Mouse (Mus musculus): ENCODE data around the gene Krt19. TPM values are rescaled to one million over a fixed set of nuclear protein-coding genes. Genes with fewer than 3 reads are reported as not detected.
A peak's percentile ranks its signal among the peaks of the same experiment; 100 is the strongest.

Gene Krt19
- polyA plus RNA-seq, 1 experiment from 2014 or later: 17.6 TPM

GRCm38 (mm10) chr11:100157908-100158477 lies 9.5 kb upstream of the Krt19 start:
- no peak overlapping the region for H3K9ac ChIP-seq
- no peak overlapping the region for H3K4me2 ChIP-seq (replicated peaks)
- H3K9me3 ChIP-seq: no peaks in the 10 kb centered on the region
- no peaks in the 10 kb centered on the region for H3K36me3 ChIP-seq
- no peaks in the 10 kb centered on the region for H3K27me3 ChIP-seq
- ATAC-seq (ENCODE audit: insufficient number of reproducible peaks, insufficient read depth, low FRiP score, low TSS enrichment): no peak
- 50% methylated on average over 6 of the region's 6 CpGs for WGBS
- H3K4me1 ChIP-seq: no peaks in the 10 kb centered on the region
- no peak overlapping the region for H3K27ac ChIP-seq
- no peak overlapping the region for H3K4me3 ChIP-seq

GRCm38 (mm10) chr11:100157331-100157730 lies 8.9 kb upstream of the Krt19 start:
- Histone ChIP-seq H3K4me1 (no peaks in the 10 kb centered on the region), H3K9me3 (no peaks in the 10 kb centered on the region), H3K4me3 (no peak overlapping the region), H3K4me2 (replicated peaks) (no peak overlapping the region), H3K27me3 (no peaks in the 10 kb centered on the region), H3K9ac (no peak overlapping the region), H3K27ac (no peak overlapping the region), H3K36me3 (no peaks in the 10 kb centered on the region)
- ATAC-seq (ENCODE audit: insufficient number of reproducible peaks, insufficient read depth, low FRiP score, low TSS enrichment): no peak
- 90% methylated on average over 3 of the region's 3 CpGs for WGBS

- WGBS: 65% methylated on average over 8 of the region's 8 CpGs
- H3K27me3 ChIP-seq: no peaks in the 10 kb centered on the region
- H3K4me2 ChIP-seq (replicated peaks): no peak overlapping the region
- no peaks in the 10 kb centered on the region for H3K9me3 ChIP-seq
- no peak overlapping the region for H3K27ac ChIP-seq
- no peak overlapping the region for H3K9ac ChIP-seq
- no peak overlapping the region for H3K4me3 ChIP-seq
- no peak for ATAC-seq (ENCODE audit: insufficient number of reproducible peaks, insufficient read depth, low FRiP score, low TSS enrichment)
- no peaks in the 10 kb centered on the region for H3K36me3 ChIP-seq
- no peaks in the 10 kb centered on the region for H3K4me1 ChIP-seq
These were observed 7.2 kb upstream of the Krt19 start for GRCm38 (mm10) chr11:100155497-100156255.

GRCm38 (mm10) chr11:100147566-100148353 lies 705 bp downstream of the Krt19 start:
- no peak overlapping the region for H3K4me2 ChIP-seq (replicated peaks)
- peaks cover 15% of the 10 kb centered on the region for H3K4me1 ChIP-seq
- ATAC-seq (ENCODE audit: insufficient number of reproducible peaks, insufficient read depth, low FRiP score, low TSS enrichment): no peak
- 59% methylated on average over 5 of the region's 5 CpGs for WGBS
- no peak overlapping the region for H3K9ac ChIP-seq
- H3K9me3 ChIP-seq: no peaks in the 10 kb centered on the region
- H3K27me3 ChIP-seq: peaks cover 38% of the 10 kb centered on the region
- no peak overlapping the region for H3K27ac ChIP-seq
- no peak overlapping the region for H3K4me3 ChIP-seq
- H3K36me3 ChIP-seq: no peaks in the 10 kb centered on the region

- ATAC-seq (ENCODE audit: insufficient number of reproducible peaks, insufficient read depth, low FRiP score, low TSS enrichment): no peak
- Histone ChIP-seq H3K9me3 (no peaks in the 10 kb centered on the region), H3K36me3 (no peaks in the 10 kb centered on the region), H3K27me3 (peaks cover 38% of the 10 kb centered on the region), H3K4me3 (peak overlapping the region; percentile 22), H3K4me1 (peaks cover 15% of the 10 kb centered on the region), H3K27ac (no peak overlapping the region), H3K9ac (0 out of 2 replicates have a peak overlapping the region, but pooled peaks have one; percentile 27), H3K4me2 (replicated peaks) (peak overlapping the region; percentile 49)
- 3% methylated on average over 13 of the region's 13 CpGs for WGBS
These were observed 2.5 kb downstream of the Krt19 start for GRCm38 (mm10) chr11:100145858-100146560.

- Histone ChIP-seq H3K36me3 (no peaks in the 10 kb centered on the region), H3K27me3 (peaks cover 38% of the 10 kb centered on the region), H3K9me3 (no peaks in the 10 kb centered on the region), H3K27ac (no peak overlapping the region), H3K9ac (no peak overlapping the region), H3K4me3 (peak overlapping the region; percentile 22), H3K4me1 (peaks cover 15% of the 10 kb centered on the region), H3K4me2 (replicated peaks) (peak overlapping the region; percentile 49)
- no peak for ATAC-seq (ENCODE audit: insufficient number of reproducible peaks, insufficient read depth, low FRiP score, low TSS enrichment)
- WGBS: 2% methylated on average over 20 of the region's 20 CpGs
These were observed 3.4 kb downstream of the Krt19 start for GRCm38 (mm10) chr11:100145104-100145503.

GRCm38 (mm10) chr11:100140966-100141365 lies 7.5 kb downstream of the Krt19 start:
- Histone ChIP-seq H3K4me3 (no peak overlapping the region), H3K27ac (no peak overlapping the region), H3K4me2 (replicated peaks) (no peak overlapping the region), H3K27me3 (peaks cover 23% of the 10 kb centered on the region), H3K9me3 (no peaks in the 10 kb centered on the region), H3K4me1 (peaks cover 25% of the 10 kb centered on the region), H3K36me3 (no peaks in the 10 kb centered on the region), H3K9ac (no peak overlapping the region)
- WGBS: 87% methylated on average over 21 of the region's 21 CpGs
- no peak for ATAC-seq (ENCODE audit: insufficient number of reproducible peaks, insufficient read depth, low FRiP score, low TSS enrichment)

- Histone ChIP-seq H3K4me2 (replicated peaks) (no peak overlapping the region), H3K9ac (no peak overlapping the region), H3K9me3 (no peaks in the 10 kb centered on the region), H3K4me1 (peaks cover 11% of the 10 kb centered on the region; the same call in 1 of the 2 replicates), H3K4me3 (no peak overlapping the region), H3K36me3 (no peaks in the 10 kb centered on the region), H3K27me3 (peaks cover 7% of the 10 kb centered on the region), H3K27ac (peak overlapping the region; percentile 41; the same call in 1 of the 2 replicates)
- ATAC-seq (ENCODE audit: insufficient number of reproducible peaks, insufficient read depth, low FRiP score, low TSS enrichment): no peak
- 59% methylated on average over 2 of the region's 2 CpGs for WGBS
These were observed 9.1 kb downstream of the Krt19 start for GRCm38 (mm10) chr11:100139391-100139790.

- Histone ChIP-seq H3K9ac (no peak overlapping the region), H3K4me3 (no peak overlapping the region), H3K36me3 (no peaks in the 10 kb centered on the region), H3K9me3 (no peaks in the 10 kb centered on the region), H3K4me2 (replicated peaks) (no peak overlapping the region), H3K27me3 (peaks cover 1% of the 10 kb centered on the region), H3K4me1 (peaks cover 11% of the 10 kb centered on the region; the same call in 1 of the 2 replicates), H3K27ac (no peak overlapping the region)
- WGBS: 43% methylated on average over 7 of the region's 7 CpGs
- no peak for ATAC-seq (ENCODE audit: insufficient number of reproducible peaks, insufficient read depth, low FRiP score, low TSS enrichment)
These were observed 9.7 kb downstream of the Krt19 start for GRCm38 (mm10) chr11:100138809-100139208.

GRCm38 (mm10) chr11:100137693-100138092 lies 10.8 kb downstream of the Krt19 start:
- Histone ChIP-seq H3K4me2 (replicated peaks) (no peak overlapping the region), H3K27ac (0 out of 2 replicates have a peak overlapping the region, but pooled peaks have one; percentile 27), H3K4me1 (peaks cover 11% of the 10 kb centered on the region; the same call in 1 of the 2 replicates), H3K36me3 (no peaks in the 10 kb centered on the region), H3K9ac (no peak overlapping the region), H3K27me3 (no peaks in the 10 kb centered on the region), H3K9me3 (no peaks in the 10 kb centered on the region), H3K4me3 (no peak overlapping the region)
- 54% methylated on average over 5 of the region's 5 CpGs for WGBS
- ATAC-seq (ENCODE audit: insufficient number of reproducible peaks, insufficient read depth, low FRiP score, low TSS enrichment): no peak

GRCm38 (mm10) chr11:100136559-100136958 lies 11.9 kb downstream of the Krt19 start:
- WGBS: 49% methylated on average over 5 of the region's 5 CpGs
- Histone ChIP-seq H3K4me2 (replicated peaks) (no peak overlapping the region), H3K9me3 (no peaks in the 10 kb centered on the region), H3K4me1 (peaks cover 11% of the 10 kb centered on the region; the same call in 1 of the 2 replicates), H3K27ac (no peak overlapping the region), H3K27me3 (no peaks in the 10 kb centered on the region), H3K4me3 (no peak overlapping the region), H3K36me3 (no peaks in the 10 kb centered on the region), H3K9ac (no peak overlapping the region)
- no peak for ATAC-seq (ENCODE audit: insufficient number of reproducible peaks, insufficient read depth, low FRiP score, low TSS enrichment)

All from embryonic facial prominence, embryonic 12.5 days (tissue).